Comparison of ENCODE assay signal across 26 mouse cellular contexts in the genomic region with DNA sequence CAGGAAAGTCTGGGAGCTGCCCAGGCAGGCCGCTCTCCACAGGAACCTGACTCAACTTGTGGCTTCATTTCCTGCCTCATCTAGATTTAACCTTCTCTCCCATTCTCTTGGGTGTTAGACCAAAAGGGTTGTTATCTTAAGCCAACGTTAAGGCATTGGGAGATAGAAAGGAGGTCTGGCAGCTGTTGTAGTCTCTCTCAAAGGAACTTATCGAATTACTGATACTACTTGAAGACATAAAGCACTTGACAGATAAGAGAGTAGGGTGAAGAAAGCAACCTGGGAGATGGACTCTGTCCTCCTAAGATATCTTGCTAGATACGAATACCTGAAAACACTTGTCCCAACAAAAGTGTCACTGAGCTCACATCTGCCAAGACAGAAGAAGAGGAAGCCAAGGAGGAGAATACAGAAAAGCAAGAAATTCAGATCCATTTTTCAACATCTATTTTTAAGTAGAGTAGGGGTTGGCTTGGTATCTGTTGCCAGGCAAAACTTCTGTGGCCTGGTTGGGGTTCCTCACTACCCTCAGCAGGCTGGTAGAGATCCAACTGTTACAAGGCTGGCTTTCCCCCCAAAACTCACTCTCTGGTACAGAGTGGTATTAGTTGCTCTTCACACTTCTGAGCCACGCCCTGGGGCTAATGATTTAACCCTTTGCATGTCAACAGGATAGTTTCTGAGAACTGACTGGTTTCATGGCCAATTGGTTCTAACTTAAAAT. TPM values are rescaled to one million over a fixed set of nuclear protein-coding genes. Genes with fewer than 3 reads are reported as not detected.
DNase-seq lines count a peak whose midpoint lies in the region; ATAC-seq and TF ChIP-seq lines count a peak whose summit lies in the region.
"Had no signal": no experiment of that assay in that cellular context is flagged by ENCODE, and none has a peak within 500 bp of the region (broad histone marks: within the 10 kb centered on the region; RNA-seq: fewer than 3 reads in every experiment).

No protein-coding gene starts in this region.

- no peak overlapping the region for H3K4me3 ChIP-seq in liver, embryonic 11.5 days (ENCODE audit: low read depth, low read length)
- H3K4me3 ChIP-seq in liver, embryonic 14.5 days (ENCODE audit: insufficient read depth in 1 of 2, low read depth in 2 of 2, low read length in 2 of 2) = no peak overlapping the region
- H3K4me3 ChIP-seq: forebrain, embryonic 13.5 days; gastrocnemius, adult 2 months; heart, embryonic 10.5 days; hindbrain, embryonic 15.5 days; kidney, embryonic 15.5 days; limb, embryonic 13.5 days; lung, embryonic 15.5 days; midbrain, embryonic 12.5 days; neural tube, embryonic 15.5 days had no signal

- no peak overlapping the region for H3K9ac ChIP-seq in liver, embryonic 11.5 days (ENCODE audit: low read depth, low read length)
- no peak overlapping the region for H3K9ac ChIP-seq in liver, embryonic 14.5 days (replicated peaks)
- H3K9ac ChIP-seq: forebrain, embryonic 13.5 days; hindbrain, embryonic 15.5 days; kidney, embryonic 15.5 days; limb, embryonic 13.5 days; lung, embryonic 15.5 days; midbrain, embryonic 12.5 days; neural tube, embryonic 15.5 days had no signal

- ATAC-seq in liver, embryonic 11.5 days (replicated peaks; ENCODE audit: low FRiP score) = peak; percentile 79
- ATAC-seq in liver, embryonic 14.5 days (ENCODE audit: insufficient read depth) = peak; percentile 82
- ATAC-seq in frontal cortex, adult (ENCODE audit: low TSS enrichment) = no peak
- ATAC-seq: CD4-positive, CD25-positive, alpha-beta regulatory T cell, adult 4 months; forebrain, embryonic 13.5 days had no signal

- peak overlapping the region; percentile 35 for H3K4me2 ChIP-seq in liver, embryonic 11.5 days
- H3K4me2 ChIP-seq in liver, embryonic 14.5 days (ENCODE audit: low read depth) = no peak overlapping the region
- H3K4me2 ChIP-seq: forebrain, embryonic 13.5 days; hindbrain, embryonic 15.5 days; kidney, embryonic 15.5 days; limb, embryonic 13.5 days; lung, embryonic 15.5 days; midbrain, embryonic 12.5 days; neural tube, embryonic 15.5 days had no signal

- H3K36me3 ChIP-seq in liver, embryonic 11.5 days (ENCODE audit: control insufficient read depth, insufficient read depth, low read length) = no peaks in the 10 kb centered on the region
- no peaks in the 10 kb centered on the region for H3K36me3 ChIP-seq in liver, embryonic 14.5 days (replicated peaks; ENCODE audit: control insufficient read depth, insufficient read depth, low read depth)
- H3K36me3 ChIP-seq: heart, embryonic 10.5 days; hindbrain, embryonic 15.5 days; kidney, embryonic 15.5 days; limb, embryonic 13.5 days; lung, embryonic 15.5 days; midbrain, embryonic 12.5 days; neural tube, embryonic 15.5 days had no signal

- H3K4me1 ChIP-seq in liver, embryonic 11.5 days (replicated peaks; ENCODE audit: control insufficient read depth, insufficient read depth, low read length) = no peaks in the 10 kb centered on the region; the same call in 1 of the 2 replicates
- H3K4me1 ChIP-seq in liver, embryonic 14.5 days (replicated peaks; ENCODE audit: control insufficient read depth in 2 of 2, insufficient read depth in 2 of 2, low read length in 1 of 2) = peaks cover 4 to 12% of the 10 kb centered on the region in 2 experiments; a peak in 2 of 4 replicates
- H3K4me1 ChIP-seq: forebrain, embryonic 13.5 days; heart, embryonic 10.5 days; hindbrain, embryonic 15.5 days; limb, embryonic 13.5 days; lung, embryonic 15.5 days; midbrain, embryonic 12.5 days; neural tube, embryonic 15.5 days had no signal

- peak; percentile 43 for TF ChIP-seq EP300 in liver, embryonic 14.5 days (IDR thresholded peaks at IDR 0.05; ENCODE audit: low read depth)

- no peaks in the 10 kb centered on the region for H3K9me3 ChIP-seq in liver, embryonic 11.5 days (ENCODE audit: control insufficient read depth, low read length)
- H3K9me3 ChIP-seq in liver, embryonic 14.5 days (ENCODE audit: control insufficient read depth, low read length) = no peaks in the 10 kb centered on the region
- H3K9me3 ChIP-seq: forebrain, embryonic 13.5 days; heart, embryonic 10.5 days; hindbrain, embryonic 15.5 days; kidney, embryonic 15.5 days; limb, embryonic 13.5 days; lung, embryonic 15.5 days; midbrain, embryonic 12.5 days; neural tube, embryonic 15.5 days had no signal

- no peak for DNase-seq in liver, embryonic 11.5 days (ENCODE audit: low spot score)
- no peak for DNase-seq in liver
- peak; percentile 9 for DNase-seq in c-Kit-positive CD71-positive TER-119-positive erythroid progenitor cells, embryonic 14.5 days (ENCODE audit: low spot score)
- no peak for DNase-seq in liver, embryonic 14.5 days (ENCODE audit: low read depth in 3 of 3, low spot score in 3 of 3)
- DNase-seq in yolk sac, embryonic 10.5 days (ENCODE audit: low spot score) = peak; percentile 7
- DNase-seq in B cell, adult 2 months = no peak
- DNase-seq: adrenal gland, postnatal 36 days; cerebellum, adult 18-20 months; cerebellum, postnatal 36 days; gastrocnemius, adult 2 months; kidney, postnatal 4 days; lung, postnatal 36 days; right cerebral cortex, adult 18-20 months; right cerebral cortex, postnatal 4 days; thymus, postnatal 14 days had no signal

- TF ChIP-seq CTCF in liver, embryonic 14.5 days (IDR thresholded peaks at IDR 0.05; ENCODE audit: low read depth) = no peak

- 26% methylated on average over 5 of the region's 5 CpGs for WGBS in liver, embryonic 11.5 days
- 12% methylated on average over 5 of the region's 5 CpGs for WGBS in liver, embryonic 14.5 days (ENCODE audit: insufficient replicate concordance)

- no peaks in the 10 kb centered on the region for H3K27me3 ChIP-seq in liver, embryonic 11.5 days (replicated peaks; ENCODE audit: control insufficient read depth, insufficient read depth, low read length)
- no peaks in the 10 kb centered on the region for H3K27me3 ChIP-seq in liver, embryonic 14.5 days (ENCODE audit: control insufficient read depth, insufficient read depth, low read length)
- H3K27me3 ChIP-seq: forebrain, embryonic 13.5 days; hindbrain, embryonic 15.5 days; kidney, embryonic 15.5 days; limb, embryonic 13.5 days; lung, embryonic 15.5 days; midbrain, embryonic 12.5 days; neural tube, embryonic 15.5 days; Patski had no signal

- no peak overlapping the region; the same call in 1 of the 2 replicates for H3K27ac ChIP-seq in liver, embryonic 11.5 days (ENCODE audit: low read depth, low read length)
- H3K27ac ChIP-seq in liver, embryonic 14.5 days = no peak overlapping the region
- H3K27ac ChIP-seq: forebrain, embryonic 13.5 days; gastrocnemius, adult 2 months; heart, embryonic 10.5 days; hindbrain, embryonic 15.5 days; kidney, embryonic 15.5 days; limb, embryonic 13.5 days; lung, embryonic 15.5 days; midbrain, embryonic 12.5 days; neural tube, embryonic 15.5 days had no signal

RNA-seq across cellular contexts. Expression of a gene that starts 14.6 kb away (rescaled TPM):
- polyA plus RNA-seq in liver, embryonic 11.5 days (2014; fragmentation: Nextera tagmentation; extraction: Ambion mirVana) = 1.2 and 1.4 TPM in 2 replicates
- polyA plus RNA-seq in liver, embryonic 14.5 days (2012; rRNA removed) = 0.13 and 0.18 TPM in 2 replicates
- 0.25 and 0.34 TPM in 2 replicates for polyA plus RNA-seq in liver, embryonic 14.5 days (2014; fragmentation: Nextera tagmentation; extraction: Ambion mirVana)

RNA-seq across cellular contexts. Expression of a gene that starts 46.2 kb away (rescaled TPM):
- 17.9 and 18.2 TPM in 2 replicates for polyA plus RNA-seq in liver, embryonic 11.5 days (2014; fragmentation: Nextera tagmentation; extraction: Ambion mirVana)
- 3.5 and 5.9 TPM in 2 replicates for polyA plus RNA-seq in liver, embryonic 14.5 days (2012; rRNA removed)
- polyA plus RNA-seq in liver, embryonic 14.5 days (2014; fragmentation: Nextera tagmentation; extraction: Ambion mirVana) = 5.6 and 6.4 TPM in 2 replicates

Comparison
In these comparisons a context has a peak if more than half of its experiments do, and no peak if none do; other contexts are left out.
1. DNase-seq: peak in c-Kit-positive CD71-positive TER-119-positive erythroid progenitor cells, embryonic 14.5 days (single experiment) and yolk sac, embryonic 10.5 days (single experiment); none in liver, embryonic 11.5 days (single experiment), liver (single experiment), liver, embryonic 14.5 days (0 of 3) and B cell, adult 2 months (0 of 2).